Mouse (Mus musculus) hindbrain, embryonic 10.5 days (tissue): Measurements from ENCODE around the gene Zbtb8os. TPM values are rescaled to one million over a fixed set of nuclear protein-coding genes. Genes with fewer than 3 reads are reported as not detected.
A peak's percentile ranks its signal among the peaks of the same experiment; 100 is the strongest.

Experiments used
- DNase-seq: peaks from one replicate; pipeline ENCODE4 v3.0.0-alpha.2; 2017; ENCODE audit warnings: low spot score
- H3K27ac ChIP-seq: fragments of 300-500 bp; sonication (generic); 2 replicates; pipeline ENCODE4 v1.5.1; 2016; ENCODE audit warnings: mild to moderate bottlenecking, moderate library complexity
- H3K27me3 ChIP-seq: fragments of 300-500 bp; sonication (generic); 2 replicates; pipeline ENCODE4 v1.6.1; 2016; ENCODE audit warnings: mild to moderate bottlenecking; ENCODE audit not compliant: poor library complexity, insufficient read depth, severe bottlenecking
- H3K36me3 ChIP-seq: fragments of 300-500 bp; sonication (generic); 2 replicates; pipeline ENCODE4 v1.6.1; 2016; ENCODE audit warnings: mild to moderate bottlenecking, moderate library complexity
- H3K4me1 ChIP-seq: fragments of 300-500 bp; sonication (generic); replicated peaks from 2 replicates; pipeline ENCODE4 v1.6.1; 2016; ENCODE audit warnings: mild to moderate bottlenecking
- H3K4me3 ChIP-seq: fragments of 300-500 bp; sonication (generic); 2 replicates; pipeline ENCODE4 v1.5.1; 2016; ENCODE audit warnings: mild to moderate bottlenecking, moderate library complexity
- H3K9me3 ChIP-seq: fragments of 300-500 bp; sonication (generic); 2 replicates; pipeline ENCODE4 v1.6.1; 2016; ENCODE audit warnings: mild to moderate bottlenecking, moderate library complexity
- WGBS: fragments of 180-500 bp; shearing (Covaris S2); methylation state at CpG from one replicate; pipeline ENCODE4 v1.1.7; 2016; 5-methylcytosine and 5-hydroxymethylcytosine counted together
- polyA plus RNA-seq: library from polyadenylated mRNA; unstranded; fragments of >200 nt; fragmentation: Nextera tagmentation; extraction: Ambion mirVana; gene quantifications from 2 replicates; pipeline ENCODE4 v1.2.1, GENCODE M21; 2016

Gene Zbtb8os
- polyA plus RNA-seq, 1 experiment from 2014 or later: 45.4 TPM

GRCm38 (mm10) chr4:129384440-129384839 lies 48.9 kb downstream of the Zbtb8os start:
- DNase-seq: no peak
- WGBS: 41% methylated on average over 6 of the region's 6 CpGs
- Histone ChIP-seq H3K4me1 (peaks cover 13% of the 10 kb centered on the region), H3K27me3 (peaks cover 5% of the 10 kb centered on the region), H3K9me3 (no peaks in the 10 kb centered on the region), H3K27ac (no peak overlapping the region), H3K4me3 (no peak overlapping the region), H3K36me3 (no peaks in the 10 kb centered on the region)

DNA sequence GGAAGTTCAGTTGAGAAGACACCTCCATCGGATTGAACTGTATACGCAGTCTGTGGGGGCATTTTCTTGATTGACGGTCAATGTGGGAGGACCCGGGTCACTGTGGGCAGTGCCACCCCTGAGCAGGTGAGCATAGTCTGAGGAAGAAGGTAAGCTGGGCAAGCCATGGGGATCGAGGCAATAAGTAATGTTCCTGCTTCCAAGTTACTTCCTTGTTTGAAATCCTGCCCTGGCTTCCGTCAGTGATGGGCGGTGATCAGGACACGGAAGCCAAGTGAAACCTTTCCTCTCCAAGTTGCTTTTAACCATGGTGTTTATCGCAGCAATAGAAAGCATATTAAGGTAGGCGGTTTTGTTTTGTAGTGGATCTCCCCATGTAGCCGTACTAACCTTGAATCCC lies 50.2 kb downstream of the Zbtb8os start:
- Histone ChIP-seq H3K27ac (no peak overlapping the region), H3K36me3 (no peaks in the 10 kb centered on the region), H3K4me1 (peaks cover 13% of the 10 kb centered on the region), H3K4me3 (no peak overlapping the region), H3K27me3 (no peaks in the 10 kb centered on the region), H3K9me3 (no peaks in the 10 kb centered on the region)
- 93% methylated on average over 11 of the region's 11 CpGs for WGBS
- DNase-seq: no peak

GRCm38 (mm10) chr4:129386269-129386946 lies 50.9 kb downstream of the Zbtb8os start:
- WGBS: 90% methylated on average over 8 of the region's 8 CpGs
- Histone ChIP-seq H3K9me3 (no peaks in the 10 kb centered on the region), H3K27me3 (no peaks in the 10 kb centered on the region), H3K4me3 (no peak overlapping the region), H3K36me3 (no peaks in the 10 kb centered on the region), H3K27ac (no peak overlapping the region), H3K4me1 (peaks cover 13% of the 10 kb centered on the region)
- DNase-seq: no peak

DNA sequence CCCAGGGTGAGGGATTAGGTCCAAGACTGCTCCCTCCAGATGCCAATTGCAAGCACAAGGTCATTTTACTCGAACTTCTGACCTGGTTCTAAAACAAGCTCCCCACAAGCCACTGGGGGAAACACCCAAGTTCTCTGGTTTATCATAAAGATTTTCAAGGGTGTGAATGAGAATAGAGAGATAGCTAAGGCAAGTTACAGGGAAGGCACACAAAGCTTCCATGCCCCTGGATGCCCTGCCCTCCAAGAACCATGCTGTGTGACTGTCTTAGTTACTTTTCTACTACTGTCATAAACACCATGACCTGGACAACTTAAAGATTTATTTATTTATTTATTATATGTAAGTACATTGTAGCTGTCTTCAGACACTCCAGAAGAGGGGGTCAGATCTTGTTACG lies 51.5 kb downstream of the Zbtb8os start:
- no peak for DNase-seq
- 88% methylated on average over 2 of the region's 2 CpGs for WGBS
- peaks cover 13% of the 10 kb centered on the region for H3K4me1 ChIP-seq

DNA sequence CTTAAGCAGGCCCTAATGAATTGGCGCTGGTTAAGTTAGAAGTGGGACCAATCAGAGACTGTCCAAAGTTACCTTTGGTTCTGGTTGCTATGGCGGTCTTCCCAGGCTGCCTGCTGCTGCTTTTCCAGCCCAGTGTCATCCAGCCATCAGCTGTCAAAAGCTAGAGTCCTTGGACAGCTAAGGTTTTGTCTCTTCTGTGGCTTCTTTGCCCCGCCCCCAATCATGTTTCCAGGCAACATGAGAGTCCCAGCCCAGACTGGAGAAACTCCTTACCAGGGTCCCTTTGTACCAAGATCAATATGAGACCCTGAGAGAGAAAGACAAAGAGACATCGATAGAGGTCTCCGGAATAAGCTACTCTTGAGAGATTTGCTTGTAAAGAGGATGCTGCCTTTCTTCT lies 52.9 kb downstream of the Zbtb8os start:
- no peaks in the 10 kb centered on the region for H3K36me3 ChIP-seq
- H3K4me1 ChIP-seq: peaks cover 18% of the 10 kb centered on the region
- WGBS: 50% methylated on average over 5 of the region's 5 CpGs
- peak; percentile 66 for DNase-seq
- H3K4me3 ChIP-seq: no peak overlapping the region
- H3K27me3 ChIP-seq: no peaks in the 10 kb centered on the region
- peak overlapping the region; percentile 76 for H3K27ac ChIP-seq
- H3K9me3 ChIP-seq: no peaks in the 10 kb centered on the region

More for the DNA sequence above, 51.5 kb downstream of the Zbtb8os start:
- H3K4me3 ChIP-seq: no peak overlapping the region
- no peaks in the 10 kb centered on the region for H3K9me3 ChIP-seq
- H3K27me3 ChIP-seq: no peaks in the 10 kb centered on the region
- H3K36me3 ChIP-seq: no peaks in the 10 kb centered on the region
- no peak overlapping the region for H3K27ac ChIP-seq

GRCm38 (mm10) chr4:129390216-129390743 lies 54.8 kb downstream of the Zbtb8os start:
- Histone ChIP-seq H3K4me3 (no peak overlapping the region), H3K36me3 (no peaks in the 10 kb centered on the region), H3K27me3 (no peaks in the 10 kb centered on the region), H3K9me3 (no peaks in the 10 kb centered on the region), H3K4me1 (peaks cover 25% of the 10 kb centered on the region), H3K27ac (no peak overlapping the region)
- WGBS: 90% methylated on average over 14 of the region's 14 CpGs
- DNase-seq: no peak

- WGBS: 88% methylated on average over 7 of the region's 7 CpGs
- Histone ChIP-seq H3K27me3 (no peaks in the 10 kb centered on the region), H3K4me1 (peaks cover 25% of the 10 kb centered on the region), H3K27ac (no peak overlapping the region), H3K36me3 (no peaks in the 10 kb centered on the region), H3K4me3 (no peak overlapping the region), H3K9me3 (no peaks in the 10 kb centered on the region)
- no peak for DNase-seq
Observed at GRCm38 (mm10) chr4:129390936-129391557, 55.6 kb downstream of the Zbtb8os start.

GRCm38 (mm10) chr4:129394089-129394870 lies 58.8 kb downstream of the Zbtb8os start:
- WGBS: 52% methylated on average over 12 of the region's 12 CpGs
- no peak for DNase-seq
- Histone ChIP-seq H3K9me3 (no peaks in the 10 kb centered on the region), H3K4me3 (no peak overlapping the region), H3K4me1 (peaks cover 13% of the 10 kb centered on the region), H3K27ac (no peak overlapping the region; the same call in 1 of the 2 replicates), H3K27me3 (no peaks in the 10 kb centered on the region), H3K36me3 (no peaks in the 10 kb centered on the region)

DNA sequence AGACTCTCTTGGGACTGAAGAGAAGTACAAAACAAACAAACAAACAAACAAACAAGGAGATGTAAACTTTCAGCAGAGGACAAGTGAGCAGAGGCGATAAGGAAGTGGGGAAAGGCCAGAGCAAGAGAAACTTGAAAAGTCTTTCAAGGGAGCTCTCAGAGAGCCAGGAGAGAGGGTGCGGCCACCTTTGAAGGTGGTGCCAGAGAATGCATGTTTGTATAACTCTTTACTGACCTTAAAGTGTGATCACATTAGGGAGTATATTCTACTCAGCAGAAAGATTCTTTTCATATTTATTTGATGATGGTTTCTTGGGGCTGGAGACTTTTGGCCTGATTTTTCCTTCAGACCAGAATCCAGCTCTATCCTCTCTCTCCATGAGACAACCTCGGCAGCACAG lies 61.5 kb downstream of the Zbtb8os start:
- Histone ChIP-seq H3K27me3 (no peaks in the 10 kb centered on the region), H3K4me1 (peaks cover 12% of the 10 kb centered on the region), H3K36me3 (no peaks in the 10 kb centered on the region), H3K4me3 (no peak overlapping the region), H3K27ac (no peak overlapping the region), H3K9me3 (no peaks in the 10 kb centered on the region)
- DNase-seq: no peak
- WGBS: 88% methylated on average over 3 of the region's 3 CpGs

DNA sequence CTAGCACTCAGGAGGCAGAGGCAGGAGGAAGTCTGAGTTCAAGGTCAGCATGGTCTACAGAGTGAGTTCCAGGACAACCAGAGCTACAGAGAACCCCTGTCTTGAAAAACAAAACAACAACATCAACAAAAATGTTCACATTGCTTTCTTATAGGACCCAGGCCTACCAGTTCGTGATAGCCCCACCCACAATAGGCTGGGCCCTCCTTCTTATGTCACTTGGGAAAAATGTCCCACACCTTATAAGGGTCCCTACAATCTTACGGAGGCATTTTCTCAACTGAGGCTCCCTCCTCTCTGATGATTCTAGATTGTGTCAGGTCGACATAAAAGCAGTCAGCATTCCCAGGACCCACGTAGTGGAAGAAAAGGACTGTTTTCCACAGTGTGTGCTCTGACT lies 64.3 kb downstream of the Zbtb8os start:
- Histone ChIP-seq H3K4me1 (no peaks in the 10 kb centered on the region), H3K27ac (no peak overlapping the region), H3K36me3 (no peaks in the 10 kb centered on the region), H3K4me3 (no peak overlapping the region), H3K9me3 (no peaks in the 10 kb centered on the region), H3K27me3 (no peaks in the 10 kb centered on the region)
- DNase-seq: no peak
- 82% methylated on average over 4 of the region's 4 CpGs for WGBS
